Comparison of ENCODE assay signal across 20 mouse cellular contexts in the genomic region with DNA sequence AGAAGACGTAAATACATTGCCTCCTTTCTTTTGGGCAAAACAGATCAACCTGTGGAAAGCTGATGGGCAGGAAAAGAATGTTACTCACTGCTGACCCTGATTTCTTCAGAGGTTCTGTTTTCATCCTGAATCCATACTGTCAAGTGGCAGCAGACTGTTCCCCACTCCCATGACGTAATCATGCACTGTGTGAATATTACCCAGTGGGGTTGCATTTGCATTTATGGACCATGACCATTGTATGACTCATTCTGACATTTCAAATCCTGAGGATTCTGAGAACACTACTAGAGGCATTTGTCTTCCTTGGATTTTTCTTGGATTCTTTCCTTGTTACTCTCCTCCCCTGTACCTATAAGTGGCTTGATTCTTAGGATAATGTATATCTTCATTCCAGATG.
"Had no signal": no experiment of that assay in that cellular context is flagged by ENCODE, and none has a peak within 500 bp of the region (broad histone marks: within the 10 kb centered on the region; RNA-seq: fewer than 3 reads in every experiment).

No protein-coding gene starts in this region.

- H3K9me3 ChIP-seq: lung, embryonic 15.5 days; midbrain, embryonic 10.5 days; midbrain, embryonic 12.5 days; neural tube, embryonic 13.5 days; neural tube, embryonic 15.5 days; stomach, embryonic 15.5 days had no signal

- DNase-seq: lung, adult 2 months; lung, postnatal 4 days; midbrain, embryonic 14.5 days; retina, postnatal 1 day; right cerebral cortex, adult 18-20 months; right cerebral cortex, postnatal 25 days; right cerebral cortex, postnatal 4 days; thymus, adult 2 months; thymus, postnatal 14 days; thymus, postnatal 36 days had no signal

- ATAC-seq: lung, postnatal 0 days; midbrain, embryonic 16.5 days had no signal

- H3K4me1 ChIP-seq: lung, embryonic 15.5 days; midbrain, embryonic 10.5 days; midbrain, embryonic 12.5 days; neural tube, embryonic 13.5 days; neural tube, embryonic 15.5 days; stomach, embryonic 15.5 days had no signal

- H3K4me3 ChIP-seq: lung, embryonic 15.5 days; midbrain, embryonic 10.5 days; midbrain, embryonic 12.5 days; myocyte; neural tube, embryonic 13.5 days; neural tube, embryonic 15.5 days; stomach, embryonic 15.5 days had no signal

- H3K9ac ChIP-seq: lung, embryonic 15.5 days; midbrain, embryonic 12.5 days; neural tube, embryonic 13.5 days; neural tube, embryonic 15.5 days; stomach, embryonic 15.5 days had no signal

- H3K27ac ChIP-seq: lung, embryonic 15.5 days; midbrain, embryonic 10.5 days; midbrain, embryonic 12.5 days; neural tube, embryonic 13.5 days; neural tube, embryonic 15.5 days; stomach, embryonic 15.5 days; stomach, postnatal 0 days had no signal

- H3K27me3 ChIP-seq: lung, embryonic 15.5 days; midbrain, embryonic 12.5 days; neural tube, embryonic 13.5 days; neural tube, embryonic 15.5 days; stomach, embryonic 15.5 days had no signal
